Mouse (Mus musculus): ENCODE measurements at regions not wholly inside any gene's neighbourhood (a gene's known extent, or its start where the extent isn't known, plus 50 kb on each side); places are given as distances from the start of the nearest gene placed in this dataset.

GRCm38 (mm10) chr17:7571481-7571880, 186.2 kb upstream of the Unc93a2 start:
- ATAC-seq: no peak
- WGBS: 96% methylated on average over 3 of the region's 3 CpGs
- no peaks in the 10 kb centered on the region for H3K36me3 ChIP-seq (ENCODE audit: control insufficient read depth, insufficient read depth)
- no peaks in the 10 kb centered on the region for H3K9me3 ChIP-seq (ENCODE audit: control insufficient read depth)
- no peak overlapping the region for H3K9ac ChIP-seq (ENCODE audit: low read depth, low read length)
- H3K4me1 ChIP-seq (replicated peaks; ENCODE audit: control insufficient read depth, insufficient read depth, low read length): no peaks in the 10 kb centered on the region
- no peak overlapping the region for H3K4me3 ChIP-seq (ENCODE audit: low read depth, low read length)
- H3K4me2 ChIP-seq (replicated peaks; ENCODE audit: low read depth): no peak overlapping the region
- no peaks in the 10 kb centered on the region for H3K27me3 ChIP-seq (replicated peaks; ENCODE audit: control insufficient read depth, insufficient read depth, low read length)
- no peak for TF ChIP-seq CTCF (IDR thresholded peaks at IDR 0.05; ENCODE audit: low read depth)
- no peak overlapping the region for H3K27ac ChIP-seq (ENCODE audit: low read depth, low read length)

- Histone ChIP-seq H3K27me3 (replicated peaks; ENCODE audit: control insufficient read depth, insufficient read depth, low read length) (no peaks in the 10 kb centered on the region), H3K36me3 (ENCODE audit: control insufficient read depth, insufficient read depth) (no peaks in the 10 kb centered on the region), H3K4me3 (ENCODE audit: low read depth, low read length) (no peak overlapping the region), H3K9me3 (ENCODE audit: control insufficient read depth) (no peaks in the 10 kb centered on the region), H3K4me1 (replicated peaks; ENCODE audit: control insufficient read depth, insufficient read depth, low read length) (no peaks in the 10 kb centered on the region), H3K9ac (ENCODE audit: low read depth, low read length) (no peak overlapping the region), H3K4me2 (replicated peaks; ENCODE audit: low read depth) (no peak overlapping the region), H3K27ac (ENCODE audit: low read depth, low read length) (no peak overlapping the region)
- TF ChIP-seq CTCF (IDR thresholded peaks at IDR 0.05; ENCODE audit: low read depth): no peak
- WGBS: 83% methylated on average over 5 of the region's 5 CpGs
- no peak for ATAC-seq
Measured at GRCm38 (mm10) chr17:7568482-7568881, 183.2 kb upstream of the Unc93a2 start.

- WGBS: 67% methylated on average over 2 of the region's 2 CpGs
- no peaks in the 10 kb centered on the region for H3K27me3 ChIP-seq (replicated peaks; ENCODE audit: control insufficient read depth, insufficient read depth, low read length)
- H3K27ac ChIP-seq (ENCODE audit: low read depth, low read length): no peak overlapping the region
- H3K9me3 ChIP-seq (ENCODE audit: control insufficient read depth): no peaks in the 10 kb centered on the region
- no peak for TF ChIP-seq CTCF (IDR thresholded peaks at IDR 0.05; ENCODE audit: low read depth)
- H3K9ac ChIP-seq (ENCODE audit: low read depth, low read length): no peak overlapping the region
- no peaks in the 10 kb centered on the region for H3K36me3 ChIP-seq (ENCODE audit: control insufficient read depth, insufficient read depth)
- no peak overlapping the region for H3K4me2 ChIP-seq (replicated peaks; ENCODE audit: low read depth)
- no peaks in the 10 kb centered on the region for H3K4me1 ChIP-seq (replicated peaks; ENCODE audit: control insufficient read depth, insufficient read depth, low read length)
- no peak for ATAC-seq
- H3K4me3 ChIP-seq (ENCODE audit: low read depth, low read length): no peak overlapping the region
Measured at GRCm38 (mm10) chr17:7565771-7566170, 180.5 kb upstream of the Unc93a2 start.

- Histone ChIP-seq H3K4me1 (replicated peaks; ENCODE audit: control insufficient read depth, insufficient read depth, low read length) (no peaks in the 10 kb centered on the region), H3K36me3 (ENCODE audit: control insufficient read depth, insufficient read depth) (no peaks in the 10 kb centered on the region), H3K9me3 (ENCODE audit: control insufficient read depth) (no peaks in the 10 kb centered on the region), H3K9ac (ENCODE audit: low read depth, low read length) (no peak overlapping the region), H3K27me3 (replicated peaks; ENCODE audit: control insufficient read depth, insufficient read depth, low read length) (no peaks in the 10 kb centered on the region), H3K27ac (ENCODE audit: low read depth, low read length) (no peak overlapping the region), H3K4me2 (replicated peaks; ENCODE audit: low read depth) (no peak overlapping the region), H3K4me3 (ENCODE audit: low read depth, low read length) (no peak overlapping the region)
- no peak for ATAC-seq
- 53% methylated on average over 8 of the region's 8 CpGs for WGBS
- TF ChIP-seq CTCF (IDR thresholded peaks at IDR 0.05; ENCODE audit: low read depth): no peak
Measured at GRCm38 (mm10) chr17:7562940-7563339, 177.7 kb upstream of the Unc93a2 start.

GRCm38 (mm10) chr17:7548456-7548855, 163.2 kb upstream of the Unc93a2 start:
- Histone ChIP-seq H3K4me1 (replicated peaks; ENCODE audit: control insufficient read depth, insufficient read depth, low read length) (no peaks in the 10 kb centered on the region), H3K9me3 (ENCODE audit: control insufficient read depth) (no peaks in the 10 kb centered on the region), H3K4me2 (replicated peaks; ENCODE audit: low read depth) (no peak overlapping the region), H3K9ac (ENCODE audit: low read depth, low read length) (no peak overlapping the region), H3K27ac (ENCODE audit: low read depth, low read length) (no peak overlapping the region), H3K27me3 (replicated peaks; ENCODE audit: control insufficient read depth, insufficient read depth, low read length) (no peaks in the 10 kb centered on the region), H3K36me3 (ENCODE audit: control insufficient read depth, insufficient read depth) (no peaks in the 10 kb centered on the region), H3K4me3 (ENCODE audit: low read depth, low read length) (no peak overlapping the region)
- no peak for TF ChIP-seq CTCF (IDR thresholded peaks at IDR 0.05; ENCODE audit: low read depth)
- WGBS: 80% methylated on average over 2 of the region's 2 CpGs
- ATAC-seq: no peak

- Histone ChIP-seq H3K27me3 (replicated peaks; ENCODE audit: control insufficient read depth, insufficient read depth, low read length) (no peaks in the 10 kb centered on the region), H3K9me3 (ENCODE audit: control insufficient read depth) (no peaks in the 10 kb centered on the region), H3K4me1 (replicated peaks; ENCODE audit: control insufficient read depth, insufficient read depth, low read length) (no peaks in the 10 kb centered on the region), H3K4me2 (replicated peaks; ENCODE audit: low read depth) (no peak overlapping the region), H3K36me3 (ENCODE audit: control insufficient read depth, insufficient read depth) (no peaks in the 10 kb centered on the region), H3K9ac (ENCODE audit: low read depth, low read length) (no peak overlapping the region), H3K4me3 (ENCODE audit: low read depth, low read length) (no peak overlapping the region), H3K27ac (ENCODE audit: low read depth, low read length) (no peak overlapping the region)
- ATAC-seq: no peak
- WGBS: 64% methylated on average over 4 of the region's 4 CpGs
- no peak for TF ChIP-seq CTCF (IDR thresholded peaks at IDR 0.05; ENCODE audit: low read depth)
Measured at GRCm38 (mm10) chr17:7538402-7539087, 153.3 kb upstream of the Unc93a2 start.
